Mouse (Mus musculus) limb, embryonic 11.5 days (tissue): ENCODE results near the gene Garnl3. TPM values are rescaled to one million over a fixed set of nuclear protein-coding genes. Genes with fewer than 3 reads are reported as not detected.
"Not testable (repeated sequence)": the region's sequence is repeated elsewhere in the genome, so short reads cannot be mapped to it uniquely, and the experiment has no call there.

Experiments
- ATAC-seq: fragments of 200-750 bp; cut with Nextera tagmentation; 2 replicates; pipeline ENCODE4 v1.8.0; 2017; ENCODE audit warnings: low read depth; ENCODE audit not compliant: insufficient number of reproducible peaks, low FRiP score, low TSS enrichment
- DNase-seq: peaks from one replicate; pipeline ENCODE4 v3.0.0-alpha.2; 2015; ENCODE audit warnings: low spot score
- H3K27ac ChIP-seq: fragments of 300-500 bp; sonication (generic); replicated peaks from 2 replicates; pipeline ENCODE4 v1.5.1; 2014; ENCODE audit warnings: low read depth, mild to moderate bottlenecking, low read length
- H3K27me3 ChIP-seq: fragments of 300-500 bp; sonication (generic); 2 replicates; pipeline ENCODE4 v1.6.1; 2014; ENCODE audit warnings: mild to moderate bottlenecking, low read length, mixed read lengths; ENCODE audit not compliant: control insufficient read depth, insufficient read depth
- H3K36me3 ChIP-seq: fragments of 300-500 bp; sonication (generic); 2 replicates; pipeline ENCODE4 v1.6.1; 2014; ENCODE audit warnings: mild to moderate bottlenecking, low read length, moderate library complexity, mixed read lengths; ENCODE audit not compliant: control insufficient read depth, insufficient read depth
- H3K4me1 ChIP-seq: fragments of 300-500 bp; sonication (generic); 2 replicates; pipeline ENCODE4 v1.6.1; 2014; ENCODE audit warnings: low read length, mixed read lengths; ENCODE audit not compliant: control insufficient read depth, insufficient read depth
- H3K4me2 ChIP-seq: fragments of 300-500 bp; sonication (generic); 2 replicates; pipeline ENCODE4 v1.6.1; 2014; ENCODE audit warnings: low read depth, mild to moderate bottlenecking, moderate library complexity; ENCODE audit not compliant: severe bottlenecking
- H3K4me3 ChIP-seq: fragments of 300-500 bp; sonication (generic); 2 replicates; pipeline ENCODE4 v1.5.1; 2014; ENCODE audit warnings: low read depth, low read length
- H3K9ac ChIP-seq: fragments of 300-500 bp; sonication (generic); 2 replicates; pipeline ENCODE4 v1.6.1; 2014; ENCODE audit warnings: mild to moderate bottlenecking, low read length
- H3K9me3 ChIP-seq: fragments of 300-500 bp; sonication (generic); 2 replicates; pipeline ENCODE4 v1.6.1; 2016; ENCODE audit warnings: low read length; ENCODE audit not compliant: control insufficient read depth
- WGBS: fragments of 180-500 bp; shearing (Covaris S2); extraction: QIAGEN DNeasy Blood & Tissue Kit; methylation state at CpG from one replicate; pipeline ENCODE4 v1.1.7; 2014; 5-methylcytosine and 5-hydroxymethylcytosine counted together
- polyA plus RNA-seq: library from polyadenylated mRNA; unstranded; fragments of >200 nt; fragmentation: Nextera tagmentation; extraction: Ambion mirVana; gene quantifications from 2 replicates; pipeline ENCODE4 v1.2.1, GENCODE M21; 2014

Garnl3 gene
- polyA plus RNA-seq, 1 experiment from 2014 or later = 10.4 TPM

GRCm38 (mm10) chr2:33090033-33090400 is 41.4 kb downstream of the Garnl3 start:
- 85% methylated on average over 1 of the region's 1 CpGs for WGBS
- H3K9me3 ChIP-seq, H3K4me2 ChIP-seq, H3K4me1 ChIP-seq, H3K27me3 ChIP-seq, H3K9ac ChIP-seq, ATAC-seq, H3K4me3 ChIP-seq, H3K27ac ChIP-seq, DNase-seq, H3K36me3 ChIP-seq: not testable (repeated sequence)

GRCm38 (mm10) chr2:33089356-33090032 is 42.0 kb downstream of the Garnl3 start:
- no peak for ATAC-seq
- WGBS = 87% methylated on average over 5 of the region's 5 CpGs
- H3K36me3 ChIP-seq = no peaks in the 10 kb centered on the region
- H3K9ac ChIP-seq = no peak overlapping the region
- H3K27me3 ChIP-seq = no peaks in the 10 kb centered on the region
- H3K4me1 ChIP-seq = no peaks in the 10 kb centered on the region
- no peak overlapping the region for H3K27ac ChIP-seq
- H3K4me2 ChIP-seq = no peak overlapping the region
- DNase-seq = no peak
- no peak overlapping the region for H3K4me3 ChIP-seq
- H3K9me3 ChIP-seq = no peaks in the 10 kb centered on the region

GRCm38 (mm10) chr2:33086671-33087363 is 44.6 kb downstream of the Garnl3 start:
- Histone ChIP-seq H3K4me2 (no peak overlapping the region), H3K9ac (no peak overlapping the region), H3K27me3 (no peaks in the 10 kb centered on the region), H3K4me3 (no peak overlapping the region), H3K36me3 (no peaks in the 10 kb centered on the region), H3K4me1 (no peaks in the 10 kb centered on the region), H3K9me3 (no peaks in the 10 kb centered on the region), H3K27ac (no peak overlapping the region)
- no peak for DNase-seq
- WGBS = 80% methylated on average over 7 of the region's 7 CpGs
- no peak for ATAC-seq

- Histone ChIP-seq H3K4me3 (no peak overlapping the region), H3K27ac (no peak overlapping the region), H3K9ac (no peak overlapping the region), H3K9me3 (no peaks in the 10 kb centered on the region), H3K36me3 (no peaks in the 10 kb centered on the region), H3K27me3 (no peaks in the 10 kb centered on the region), H3K4me2 (no peak overlapping the region), H3K4me1 (no peaks in the 10 kb centered on the region)
- ATAC-seq (no peak), DNase-seq (no peak)
- WGBS = 60% methylated on average over 7 of the region's 7 CpGs
These were observed 45.3 kb downstream of the Garnl3 start for GRCm38 (mm10) chr2:33086016-33086596.

- Histone ChIP-seq H3K27me3 (no peaks in the 10 kb centered on the region), H3K4me2 (no peak overlapping the region), H3K4me1 (no peaks in the 10 kb centered on the region), H3K9ac (no peak overlapping the region), H3K9me3 (no peaks in the 10 kb centered on the region), H3K36me3 (no peaks in the 10 kb centered on the region), H3K27ac (no peak overlapping the region), H3K4me3 (no peak overlapping the region)
- WGBS = 81% methylated on average over 3 of the region's 3 CpGs
- DNase-seq (no peak), ATAC-seq (no peak)
These were observed 47.2 kb downstream of the Garnl3 start for GRCm38 (mm10) chr2:33084221-33084620.

- H3K4me3 ChIP-seq = no peak overlapping the region
- H3K27ac ChIP-seq = no peak overlapping the region
- ATAC-seq (no peak), DNase-seq (no peak)
- no peaks in the 10 kb centered on the region for H3K27me3 ChIP-seq
- no peaks in the 10 kb centered on the region for H3K36me3 ChIP-seq
- H3K9ac ChIP-seq = no peak overlapping the region
- 65% methylated on average over 4 of the region's 4 CpGs for WGBS
- no peaks in the 10 kb centered on the region for H3K4me1 ChIP-seq
- no peak overlapping the region for H3K4me2 ChIP-seq
- H3K9me3 ChIP-seq = no peaks in the 10 kb centered on the region
These were observed 51.3 kb downstream of the Garnl3 start for GRCm38 (mm10) chr2:33080166-33080565.

- Histone ChIP-seq H3K27ac (no peak overlapping the region), H3K4me1 (no peaks in the 10 kb centered on the region), H3K27me3 (no peaks in the 10 kb centered on the region), H3K4me3 (no peak overlapping the region), H3K4me2 (no peak overlapping the region), H3K9me3 (no peaks in the 10 kb centered on the region), H3K36me3 (no peaks in the 10 kb centered on the region), H3K9ac (no peak overlapping the region)
- ATAC-seq = no peak
- WGBS = 36% methylated on average over 3 of the region's 3 CpGs
- DNase-seq = peak; percentile 52
These were observed 54.2 kb downstream of the Garnl3 start for GRCm38 (mm10) chr2:33077252-33077651.

- Histone ChIP-seq H3K4me2 (no peak overlapping the region), H3K4me1 (no peaks in the 10 kb centered on the region), H3K9me3 (no peaks in the 10 kb centered on the region), H3K36me3 (no peaks in the 10 kb centered on the region), H3K4me3 (no peak overlapping the region), H3K9ac (no peak overlapping the region), H3K27ac (no peak overlapping the region), H3K27me3 (no peaks in the 10 kb centered on the region)
- DNase-seq (no peak), ATAC-seq (no peak)
- WGBS = 86% methylated on average over 2 of the region's 2 CpGs
These were observed 56.5 kb downstream of the Garnl3 start for GRCm38 (mm10) chr2:33074931-33075330.
